Mouse (Mus musculus): Measurements from ENCODE around the gene Abcd2. TPM values are rescaled to one million over a fixed set of nuclear protein-coding genes. Genes with fewer than 3 reads are reported as not detected.

The Abcd2 gene
- 9.8 and 10.7 TPM in 2 replicates for polyA plus RNA-seq (2015; fragmentation: Nextera tagmentation; extraction: Ambion mirVana)

DNA sequence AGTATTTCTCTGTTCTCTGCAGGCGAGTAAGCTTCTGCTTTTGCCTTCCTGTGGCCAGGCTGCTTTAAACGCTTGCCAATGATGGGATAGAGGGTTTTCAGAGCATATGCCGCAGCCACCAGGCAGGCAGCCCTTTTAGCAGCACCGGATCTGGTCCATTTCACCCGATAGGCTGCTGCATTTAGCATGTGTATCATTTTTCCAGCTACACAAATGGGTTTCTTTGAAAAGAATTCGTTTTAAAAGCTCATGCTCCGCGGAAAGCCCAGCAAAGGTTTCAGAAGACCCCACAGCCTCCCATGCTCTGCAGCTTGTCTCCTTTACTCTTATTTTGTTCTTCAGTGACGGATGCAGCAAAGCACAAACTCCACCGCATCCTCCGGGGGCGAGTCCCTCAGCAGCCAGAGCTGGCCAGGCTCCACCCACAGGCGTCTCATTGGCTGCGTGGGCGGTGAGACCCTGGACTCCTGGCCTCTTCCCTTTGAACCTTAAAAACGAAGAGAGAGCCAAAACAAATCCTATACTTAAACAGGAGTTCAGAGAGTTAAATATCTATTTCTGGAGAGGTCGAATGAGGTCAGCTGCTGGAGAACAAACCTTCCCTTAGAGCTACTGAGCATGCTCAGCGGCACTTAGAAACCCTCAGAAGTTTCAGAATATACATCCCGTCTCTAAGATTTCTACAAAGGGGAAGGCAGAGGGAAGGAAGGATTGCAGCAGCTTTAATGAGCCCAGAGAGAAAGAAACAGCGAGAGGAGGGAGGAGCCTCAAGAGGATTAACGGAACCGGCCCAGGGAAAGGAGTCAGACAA, at the start of gene Abcd2:
TSS of gene Abcd2 (minus strand) at position 388 of the 811 bp plus-strand sequence.
- under 1% methylated on average over 22 of the region's 22 CpGs for WGBS (ENCODE audit: insufficient replicate concordance)
- no peaks in the 10 kb centered on the region for H3K36me3 ChIP-seq (ENCODE audit: control insufficient read depth, insufficient read depth)
- H3K4me1 ChIP-seq (ENCODE audit: control insufficient read depth, low read depth, low read length), result peaks cover 3% of the 10 kb centered on the region; the same call in 1 of the 2 replicates
- peak within 1 kb of the TSS; percentile 58 for H3K9ac ChIP-seq (ENCODE audit: low read depth, low read length)
- peak within 1 kb of the TSS; percentile 80 for H3K4me2 ChIP-seq (ENCODE audit: low read depth, low read length)
- peak within 1 kb of the TSS; percentile 61 for H3K4me3 ChIP-seq (ENCODE audit: low read depth, low read length)
- no peaks in the 10 kb centered on the region for H3K27me3 ChIP-seq (ENCODE audit: control insufficient read depth, insufficient read depth, low read depth, low read length)
- H3K27ac ChIP-seq (ENCODE audit: low read length), result peak within 1 kb of the TSS; percentile 81
- H3K9me3 ChIP-seq (replicated peaks; ENCODE audit: control insufficient read depth, low read length), result no peaks in the 10 kb centered on the region
- ATAC-seq (ENCODE audit: low read depth), result peak; percentile 91

DNA sequence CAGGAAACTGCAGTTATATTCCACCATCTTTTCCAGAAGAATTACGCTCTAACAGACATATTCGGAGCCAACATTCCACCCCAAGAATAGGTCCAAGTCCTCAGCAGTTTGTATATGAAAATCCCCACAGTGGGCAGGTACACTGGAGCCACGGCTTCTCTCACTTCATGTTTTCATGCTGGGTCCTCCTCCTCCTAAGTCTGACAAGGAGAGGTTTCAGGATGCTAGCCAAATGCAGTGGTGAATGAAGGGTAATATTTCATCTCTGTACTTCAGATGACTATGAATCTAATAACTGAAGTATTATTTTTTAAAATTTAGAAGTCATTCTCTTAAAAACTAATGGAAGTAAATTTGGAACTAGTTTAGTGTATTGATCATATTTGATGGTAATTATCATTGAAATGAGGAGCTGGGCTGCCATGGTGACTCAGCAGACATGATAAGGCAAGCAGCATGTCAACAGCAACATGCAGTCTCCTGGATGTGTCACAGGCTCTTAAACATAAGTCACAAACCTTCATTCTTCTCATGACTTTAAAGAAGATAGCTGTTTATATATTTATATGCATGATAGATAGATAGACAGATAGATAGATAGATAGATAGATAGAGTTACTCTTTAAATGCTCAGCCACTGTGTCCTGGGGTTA, 49.2 kb upstream of the Abcd2 start:
- Histone ChIP-seq H3K27me3 (ENCODE audit: control insufficient read depth, insufficient read depth, low read depth, low read length) (no peaks in the 10 kb centered on the region), H3K9ac (ENCODE audit: low read depth, low read length) (no peak overlapping the region), H3K4me2 (ENCODE audit: low read depth, low read length) (no peak overlapping the region), H3K9me3 (replicated peaks; ENCODE audit: control insufficient read depth, low read length) (no peaks in the 10 kb centered on the region), H3K4me1 (ENCODE audit: control insufficient read depth, low read depth, low read length) (no peaks in the 10 kb centered on the region), H3K27ac (ENCODE audit: low read length) (peak overlapping the region; percentile 2; the same call in 1 of the 2 replicates), H3K36me3 (ENCODE audit: control insufficient read depth, insufficient read depth) (no peaks in the 10 kb centered on the region), H3K4me3 (ENCODE audit: low read depth, low read length) (no peak overlapping the region)
- ATAC-seq (ENCODE audit: low read depth), result peak; percentile 84
- WGBS (ENCODE audit: insufficient replicate concordance), result 74% methylated on average over 3 of the region's 3 CpGs

- ATAC-seq (ENCODE audit: low read depth), result no peak
- 38% methylated on average over 5 of the region's 5 CpGs for WGBS (ENCODE audit: insufficient replicate concordance)
- Histone ChIP-seq H3K4me3 (ENCODE audit: low read depth, low read length) (no peak overlapping the region), H3K36me3 (ENCODE audit: control insufficient read depth, insufficient read depth) (no peaks in the 10 kb centered on the region), H3K4me2 (ENCODE audit: low read depth, low read length) (no peak overlapping the region), H3K27ac (ENCODE audit: low read length) (no peak overlapping the region), H3K27me3 (ENCODE audit: control insufficient read depth, insufficient read depth, low read depth, low read length) (no peaks in the 10 kb centered on the region), H3K9ac (ENCODE audit: low read depth, low read length) (no peak overlapping the region), H3K4me1 (ENCODE audit: control insufficient read depth, low read depth, low read length) (no peaks in the 10 kb centered on the region), H3K9me3 (replicated peaks; ENCODE audit: control insufficient read depth, low read length) (no peaks in the 10 kb centered on the region)
Measured at GRCm38 (mm10) chr15:91237294-91237693, 45.7 kb upstream of the Abcd2 start.

DNA sequence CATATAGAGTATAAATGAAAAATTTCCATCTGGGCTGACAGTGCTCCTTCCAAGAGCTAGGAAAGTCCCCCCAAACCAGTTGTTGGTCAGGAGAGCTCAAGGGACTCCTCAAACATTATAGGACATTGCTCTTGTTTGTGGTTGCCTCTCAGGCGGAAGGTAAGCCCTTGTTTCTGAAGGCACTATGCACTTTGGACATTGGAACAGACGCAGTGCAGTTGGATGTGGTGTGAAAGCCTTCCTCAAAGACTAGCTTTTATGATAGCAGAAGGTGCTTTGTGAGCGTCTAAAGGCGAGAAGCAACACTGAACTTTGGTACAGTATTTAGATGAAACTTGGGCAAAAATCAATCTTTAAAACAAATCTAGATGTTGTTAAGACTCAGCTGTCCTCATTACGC, 14.9 kb upstream of the Abcd2 start:
- ATAC-seq (ENCODE audit: low read depth), result no peak
- Histone ChIP-seq H3K4me3 (ENCODE audit: low read depth, low read length) (no peak overlapping the region), H3K36me3 (ENCODE audit: control insufficient read depth, insufficient read depth) (no peaks in the 10 kb centered on the region), H3K4me1 (ENCODE audit: control insufficient read depth, low read depth, low read length) (no peaks in the 10 kb centered on the region), H3K27me3 (ENCODE audit: control insufficient read depth, insufficient read depth, low read depth, low read length) (no peaks in the 10 kb centered on the region), H3K9ac (ENCODE audit: low read depth, low read length) (no peak overlapping the region), H3K9me3 (replicated peaks; ENCODE audit: control insufficient read depth, low read length) (no peaks in the 10 kb centered on the region), H3K4me2 (ENCODE audit: low read depth, low read length) (no peak overlapping the region), H3K27ac (ENCODE audit: low read length) (no peak overlapping the region)
- 55% methylated on average over 5 of the region's 5 CpGs for WGBS (ENCODE audit: insufficient replicate concordance)

GRCm38 (mm10) chr15:91203521-91203920, 11.9 kb upstream of the Abcd2 start:
- peak; percentile 30; the same call in 1 of the 2 replicates for ATAC-seq (ENCODE audit: low read depth)
- Histone ChIP-seq H3K4me3 (ENCODE audit: low read depth, low read length) (no peak overlapping the region), H3K27me3 (ENCODE audit: control insufficient read depth, insufficient read depth, low read depth, low read length) (no peaks in the 10 kb centered on the region), H3K4me2 (ENCODE audit: low read depth, low read length) (no peak overlapping the region), H3K27ac (ENCODE audit: low read length) (no peak overlapping the region), H3K9ac (ENCODE audit: low read depth, low read length) (no peak overlapping the region), H3K4me1 (ENCODE audit: control insufficient read depth, low read depth, low read length) (no peaks in the 10 kb centered on the region), H3K36me3 (ENCODE audit: control insufficient read depth, insufficient read depth) (no peaks in the 10 kb centered on the region), H3K9me3 (replicated peaks; ENCODE audit: control insufficient read depth, low read length) (no peaks in the 10 kb centered on the region)
- WGBS (ENCODE audit: insufficient replicate concordance), result 62% methylated on average over 3 of the region's 3 CpGs

- 65% methylated on average over 1 of the region's 1 CpGs for WGBS (ENCODE audit: insufficient replicate concordance)
- no peak overlapping the region for H3K27ac ChIP-seq (ENCODE audit: low read length)
- H3K27me3 ChIP-seq (ENCODE audit: control insufficient read depth, insufficient read depth, low read depth, low read length), result no peaks in the 10 kb centered on the region
Measured at GRCm38 (mm10) chr15:91202486-91202885, 10.9 kb upstream of the Abcd2 start.

GRCm38 (mm10) chr15:91200833-91201232, 9.2 kb upstream of the Abcd2 start:
- H3K4me2 ChIP-seq (ENCODE audit: low read depth, low read length), result no peak overlapping the region
- H3K4me1 ChIP-seq (ENCODE audit: control insufficient read depth, low read depth, low read length), result no peaks in the 10 kb centered on the region
- no peak; the same call in 1 of the 2 replicates for ATAC-seq (ENCODE audit: low read depth)
- no peak overlapping the region for H3K4me3 ChIP-seq (ENCODE audit: low read depth, low read length)
- H3K9ac ChIP-seq (ENCODE audit: low read depth, low read length), result no peak overlapping the region
- no peaks in the 10 kb centered on the region for H3K9me3 ChIP-seq (replicated peaks; ENCODE audit: control insufficient read depth, low read length)
- H3K36me3 ChIP-seq (ENCODE audit: control insufficient read depth, insufficient read depth), result no peaks in the 10 kb centered on the region
- H3K27me3 ChIP-seq (ENCODE audit: control insufficient read depth, insufficient read depth, low read depth, low read length), result no peaks in the 10 kb centered on the region
- no peak overlapping the region for H3K27ac ChIP-seq (ENCODE audit: low read length)
- WGBS (ENCODE audit: insufficient replicate concordance), result 50% methylated on average over 1 of the region's 1 CpGs

More at GRCm38 (mm10) chr15:91202486-91202885, 10.9 kb upstream of the Abcd2 start:
- no peaks in the 10 kb centered on the region for H3K9me3 ChIP-seq (replicated peaks; ENCODE audit: control insufficient read depth, low read length)
- H3K36me3 ChIP-seq (ENCODE audit: control insufficient read depth, insufficient read depth), result no peaks in the 10 kb centered on the region
- H3K4me1 ChIP-seq (ENCODE audit: control insufficient read depth, low read depth, low read length), result no peaks in the 10 kb centered on the region
- no peak overlapping the region for H3K9ac ChIP-seq (ENCODE audit: low read depth, low read length)
- H3K4me2 ChIP-seq (ENCODE audit: low read depth, low read length), result no peak overlapping the region
- ATAC-seq (ENCODE audit: low read depth), result no peak
- H3K4me3 ChIP-seq (ENCODE audit: low read depth, low read length), result no peak overlapping the region

DNA sequence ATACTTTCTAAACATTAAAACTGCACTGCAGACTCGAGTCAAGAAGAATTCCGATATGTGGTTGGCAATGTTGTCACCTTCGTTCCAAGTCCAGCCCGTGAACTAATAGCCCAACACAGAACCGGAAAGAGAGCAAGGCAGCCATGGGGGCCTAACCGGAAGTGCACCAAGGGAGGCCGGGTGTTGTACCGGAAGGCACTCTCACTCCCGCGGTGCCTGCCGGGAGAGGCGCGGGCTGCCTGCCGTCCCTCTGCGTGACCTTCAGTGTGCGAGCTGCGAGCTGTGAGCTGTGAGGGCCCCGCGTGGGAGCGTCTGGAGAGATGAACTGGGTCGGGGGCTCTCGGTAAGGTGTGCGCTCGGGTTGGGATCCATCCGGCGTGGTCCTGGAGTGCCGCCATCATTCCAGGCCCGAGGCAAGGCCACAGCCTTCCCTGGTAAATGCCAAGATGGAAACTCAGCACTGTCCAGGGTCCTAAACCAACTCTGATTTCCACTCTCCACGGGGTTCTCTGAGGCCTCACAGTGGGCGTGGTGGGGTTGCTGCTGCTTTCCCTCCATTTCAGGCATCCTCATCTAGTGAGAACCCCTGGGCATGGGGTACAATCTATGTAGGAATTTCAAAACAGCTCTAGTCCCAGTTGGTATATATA, 7.8 kb upstream of the Abcd2 start, which contains the start of gene CN725425:
TSS of gene CN725425 (plus strand) at position 239 of the 650 bp plus-strand sequence.
- H3K27ac ChIP-seq (ENCODE audit: low read length), result no peak within 1 kb of the TSS
- WGBS (ENCODE audit: insufficient replicate concordance), result 83% methylated on average over 30 of the region's 30 CpGs
- H3K36me3 ChIP-seq (ENCODE audit: control insufficient read depth, insufficient read depth), result no peaks in the 10 kb centered on the region
- H3K27me3 ChIP-seq (ENCODE audit: control insufficient read depth, insufficient read depth, low read depth, low read length), result no peaks in the 10 kb centered on the region
- H3K4me1 ChIP-seq (ENCODE audit: control insufficient read depth, low read depth, low read length), result no peaks in the 10 kb centered on the region
- H3K4me2 ChIP-seq (ENCODE audit: low read depth, low read length), result no peak within 1 kb of the TSS
- no peak within 1 kb of the TSS for H3K9ac ChIP-seq (ENCODE audit: low read depth, low read length)
- no peaks in the 10 kb centered on the region for H3K9me3 ChIP-seq (replicated peaks; ENCODE audit: control insufficient read depth, low read length)
- no peak for ATAC-seq (ENCODE audit: low read depth)
- no peak within 1 kb of the TSS for H3K4me3 ChIP-seq (ENCODE audit: low read depth, low read length)
